Mouse (Mus musculus): ENCODE measurements at regions not wholly inside any gene's neighbourhood (a gene's known extent, or its start where the extent isn't known, plus 50 kb on each side); places are given as distances from the start of the nearest gene placed in this dataset.

GRCm38 (mm10) chr1:103986867-103987266 is 781.5 kb upstream of the Cdh20 start:
- TF ChIP-seq CTCF (IDR thresholded peaks at IDR 0.05; ENCODE audit: extremely low read depth, insufficient read depth, low read length), result peak; percentile 65; the same call in 1 of the 2 replicates
- no peak for TF ChIP-seq POLR2A (IDR thresholded peaks at IDR 0.05; ENCODE audit: extremely low read depth, insufficient read depth, low read length)

Measured in cortical plate, adult 2 months (tissue).